Mouse (Mus musculus) hindbrain, postnatal 0 days (tissue): ENCODE data around the gene Gdf10. TPM values are rescaled to one million over a fixed set of nuclear protein-coding genes. Genes with fewer than 3 reads are reported as not detected.

Experiments
- ATAC-seq: fragments of 200-750 bp; cut with Nextera tagmentation; 2 replicates; pipeline ENCODE4 v1.8.0; 2017; ENCODE audit warnings: mild to moderate bottlenecking, moderate TSS enrichment, moderate library complexity
- DNase-seq: peaks from one replicate; pipeline ENCODE4 v3.0.0-alpha.2; 2015; ENCODE audit warnings: low spot score
- H3K27ac ChIP-seq: fragments of 300-500 bp; sonication (generic); 2 replicates; pipeline ENCODE4 v1.5.1; 2014; ENCODE audit warnings: mild to moderate bottlenecking
- H3K27me3 ChIP-seq: fragments of 300-500 bp; sonication (generic); 2 replicates; pipeline ENCODE4 v1.6.1; 2014; ENCODE audit warnings: low read length, mixed read lengths; ENCODE audit not compliant: insufficient read depth
- H3K36me3 ChIP-seq: fragments of 300-500 bp; sonication (generic); 2 replicates; pipeline ENCODE4 v1.6.1; 2014; ENCODE audit warnings: low read length, mixed read lengths; ENCODE audit not compliant: insufficient read depth
- H3K4me1 ChIP-seq: fragments of 300-500 bp; sonication (generic); 2 replicates; pipeline ENCODE4 v1.6.1; 2014; ENCODE audit warnings: antibody characterized with exemption, low read length, mixed read lengths; ENCODE audit not compliant: insufficient read depth
- H3K4me2 ChIP-seq: fragments of 300-500 bp; sonication (generic); 2 replicates; pipeline ENCODE4 v1.6.1; 2014; ENCODE audit warnings: low read depth, mild to moderate bottlenecking, low read length, moderate library complexity, mixed read lengths
- H3K4me3 ChIP-seq: fragments of 300-500 bp; sonication (generic); 2 replicates; pipeline ENCODE4 v1.5.1; 2014; ENCODE audit warnings: low read length
- H3K9ac ChIP-seq: fragments of 300-500 bp; sonication (generic); replicated peaks from 2 replicates; pipeline ENCODE4 v1.6.1; 2014; ENCODE audit warnings: mild to moderate bottlenecking, low read length, moderate library complexity, mixed read lengths
- H3K9me3 ChIP-seq: fragments of 300-500 bp; sonication (generic); 2 replicates; pipeline ENCODE4 v1.6.1; 2016; ENCODE audit warnings: low read length, mixed read lengths
- CTCF ChIP-seq: IDR thresholded peaks from 2 replicates; pipeline ENCODE4 v1.5.1; 2016; ENCODE audit warnings: antibody characterized with exemption, control low read depth, low read depth
- WGBS: fragments of 180-500 bp; shearing (Covaris S2); extraction: QIAGEN DNeasy Blood & Tissue Kit; methylation state at CpG from one replicate; pipeline ENCODE4 v1.1.7; 2014; 5-methylcytosine and 5-hydroxymethylcytosine counted together
- polyA plus RNA-seq: library from polyadenylated mRNA; unstranded; fragments of >200 nt; fragmentation: Nextera tagmentation; extraction: Ambion mirVana; gene quantifications from 2 replicates; pipeline ENCODE4 v1.2.1, GENCODE M21; 2015
- total RNA-seq: library from RNA; depleted of rRNA; stranded (reverse); fragments of >200 nt; gene quantifications from 2 replicates; pipeline ENCODE4 v1.2.3, GENCODE M21; 2014

Gdf10 gene
- total and polyA plus RNA-seq, 2 experiments from 2014 or later, result 27.3 to 32.9 TPM

DNA sequence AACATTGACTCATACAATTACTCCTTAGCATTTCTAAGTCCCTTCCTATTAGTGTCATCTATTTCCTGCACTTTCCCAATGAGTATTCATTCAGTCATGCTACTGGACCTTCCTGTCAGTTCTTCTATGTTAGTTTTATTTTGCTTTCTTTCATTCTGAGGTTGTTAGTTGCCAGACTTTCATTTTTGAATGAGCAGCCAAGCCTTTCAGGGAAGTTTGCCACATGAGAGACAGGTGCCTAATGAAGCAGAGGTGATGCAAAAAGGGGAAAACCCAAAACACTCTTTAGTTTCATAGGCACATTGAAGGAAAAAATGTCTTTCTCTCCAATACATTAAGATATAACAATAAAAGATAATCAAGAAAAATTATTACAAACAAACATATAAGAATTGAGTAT, 18.5 kb upstream of the Gdf10 start:
- Histone ChIP-seq H3K9me3 (no peaks in the 10 kb centered on the region), H3K36me3 (no peaks in the 10 kb centered on the region), H3K27ac (no peak overlapping the region), H3K4me3 (no peak overlapping the region), H3K27me3 (no peaks in the 10 kb centered on the region), H3K9ac (no peak overlapping the region), H3K4me1 (no peaks in the 10 kb centered on the region), H3K4me2 (no peak overlapping the region)
- no peak for DNase-seq
- no peak for TF ChIP-seq CTCF
- no peak for ATAC-seq

GRCm38 (mm10) chr14:33913727-33914126, 9.7 kb upstream of the Gdf10 start:
- no peak for ATAC-seq
- WGBS, result 34% methylated on average over 3 of the region's 3 CpGs

DNA sequence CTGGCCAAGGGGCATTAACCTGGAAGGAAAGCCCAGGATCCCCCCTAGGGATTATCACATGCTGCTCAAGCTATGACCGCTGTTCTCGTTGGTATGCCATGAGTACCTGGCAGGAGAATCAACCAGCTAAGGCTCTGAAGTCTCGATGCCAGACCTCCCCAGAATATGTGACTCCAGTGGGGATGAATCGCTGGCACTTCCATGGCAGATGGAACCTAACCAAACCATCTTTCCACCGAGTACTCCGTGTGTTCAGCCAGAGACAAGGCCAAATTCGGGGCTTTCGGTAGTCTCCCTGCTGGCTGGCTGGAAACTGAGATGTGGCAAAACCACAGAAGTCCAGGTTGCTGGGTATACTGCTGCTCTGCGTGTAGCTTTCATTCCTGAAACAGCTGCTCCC, 9.2 kb upstream of the Gdf10 start:
- DNase-seq, result no peak

More at GRCm38 (mm10) chr14:33913727-33914126, 9.7 kb upstream of the Gdf10 start:
- Histone ChIP-seq H3K36me3 (no peaks in the 10 kb centered on the region), H3K9ac (no peak overlapping the region), H3K4me2 (no peak overlapping the region), H3K27me3 (0 out of 2 replicates have a peak, but pooled peaks cover 3% of the 10 kb centered on the region), H3K9me3 (no peaks in the 10 kb centered on the region), H3K4me1 (no peaks in the 10 kb centered on the region), H3K27ac (no peak overlapping the region), H3K4me3 (no peak overlapping the region)
- peak; percentile 67 for TF ChIP-seq CTCF
- peak; percentile 54 for DNase-seq

DNA sequence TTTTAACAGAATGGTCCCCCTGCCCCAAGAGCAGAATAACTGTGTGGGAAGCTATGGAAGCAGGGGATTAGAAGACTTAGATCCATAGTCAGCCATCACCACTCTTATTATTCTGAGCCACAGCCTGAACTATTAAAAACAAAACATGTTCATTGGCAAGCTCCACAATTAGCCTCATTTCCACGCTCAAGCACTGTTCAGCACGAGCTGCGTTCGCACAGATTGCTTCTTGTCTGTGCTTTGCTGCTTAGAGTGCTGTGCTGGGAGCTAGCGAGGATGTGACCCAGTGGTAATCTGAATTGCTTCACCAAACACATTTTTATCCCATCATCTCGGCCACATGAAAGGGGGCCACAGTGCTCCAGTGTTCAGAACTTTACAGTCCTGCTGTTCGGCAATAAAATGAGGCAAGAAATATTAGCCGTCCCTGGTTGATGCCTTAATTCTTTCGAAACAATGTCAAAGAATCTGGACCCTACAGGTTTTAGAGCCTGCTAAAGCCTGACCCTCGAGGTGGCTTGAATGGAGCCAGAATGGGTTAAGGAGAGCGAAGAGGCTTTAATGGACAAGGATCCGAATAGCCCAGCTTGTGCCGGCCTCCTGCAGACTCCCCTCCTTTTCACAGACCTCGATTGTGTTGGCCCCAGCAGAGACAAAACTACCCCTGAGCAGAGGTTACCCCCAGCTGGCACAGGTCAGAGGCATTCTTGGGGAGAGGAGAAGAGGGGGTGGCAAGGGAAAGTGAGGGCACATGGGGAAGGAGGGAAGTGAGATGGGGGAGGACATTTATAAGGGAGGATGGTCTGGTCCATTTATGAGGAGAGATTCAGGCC, 2.4 kb upstream of the Gdf10 start:
- Histone ChIP-seq H3K9me3 (no peaks in the 10 kb centered on the region), H3K4me3 (no peak overlapping the region), H3K4me1 (peaks cover 5% of the 10 kb centered on the region; the same call in 1 of the 2 replicates), H3K27me3 (peaks cover 16% of the 10 kb centered on the region; the same call in 1 of the 2 replicates), H3K27ac (peak overlapping the region; percentile 42; the same call in 1 of the 2 replicates), H3K36me3 (no peaks in the 10 kb centered on the region), H3K4me2 (no peak overlapping the region), H3K9ac (no peak overlapping the region)
- ATAC-seq, result peak; percentile 72
- 16% methylated on average over 14 of the region's 14 CpGs for WGBS
- DNase-seq, result peak; percentile 67
- no peak for TF ChIP-seq CTCF

More for the DNA sequence above, 9.2 kb upstream of the Gdf10 start:
- ATAC-seq, result no peak
- Histone ChIP-seq H3K9me3 (no peaks in the 10 kb centered on the region), H3K9ac (no peak overlapping the region), H3K4me3 (no peak overlapping the region), H3K36me3 (no peaks in the 10 kb centered on the region), H3K27me3 (0 out of 2 replicates have a peak, but pooled peaks cover 3% of the 10 kb centered on the region), H3K4me1 (no peaks in the 10 kb centered on the region), H3K4me2 (no peak overlapping the region), H3K27ac (no peak overlapping the region)
- TF ChIP-seq CTCF, result no peak
- 74% methylated on average over 9 of the region's 9 CpGs for WGBS

DNA sequence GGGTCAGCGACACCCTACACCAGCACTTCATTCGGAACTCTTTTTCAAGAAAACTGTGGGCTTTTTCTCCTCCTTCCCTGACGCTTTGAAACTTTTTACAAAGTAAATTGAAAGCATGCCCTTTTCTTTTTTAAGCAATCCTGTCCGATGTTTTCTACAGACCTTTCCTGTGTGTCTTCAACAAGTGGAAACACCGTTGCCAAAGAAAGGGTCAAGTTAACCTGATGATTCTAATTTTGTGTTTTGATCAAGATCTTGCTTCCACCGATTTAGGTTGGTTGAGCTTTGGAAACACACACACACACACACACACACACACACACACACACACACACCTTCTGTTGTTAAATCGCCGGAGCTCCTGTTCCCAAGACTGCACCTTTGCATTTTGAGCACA, 618 bp upstream of the Gdf10 start:
- H3K36me3 ChIP-seq, result no peaks in the 10 kb centered on the region
- H3K27me3 ChIP-seq, result peaks cover 16% of the 10 kb centered on the region; the same call in 1 of the 2 replicates
- peak overlapping the region; percentile 94 for H3K4me2 ChIP-seq
- peak overlapping the region; percentile 58 for H3K4me3 ChIP-seq
- no peak for TF ChIP-seq CTCF
- 20% methylated on average over 8 of the region's 8 CpGs for WGBS
- no peak for ATAC-seq
- peaks cover 5% of the 10 kb centered on the region; the same call in 1 of the 2 replicates for H3K4me1 ChIP-seq
- H3K27ac ChIP-seq, result 0 out of 2 replicates have a peak overlapping the region, but pooled peaks have one; percentile 54
- peak overlapping the region; percentile 54; the same call in 1 of the 2 replicates for H3K9ac ChIP-seq
- no peak for DNase-seq
- H3K9me3 ChIP-seq, result no peaks in the 10 kb centered on the region

- 68% methylated on average over 17 of the region's 17 CpGs for WGBS
- ATAC-seq, result no peak
Measured at GRCm38 (mm10) chr14:33931853-33932252, 8.5 kb downstream of the Gdf10 start.

More at GRCm38 (mm10) chr14:33931853-33932252, 8.5 kb downstream of the Gdf10 start:
- Histone ChIP-seq H3K9ac (no peak overlapping the region), H3K27me3 (0 out of 2 replicates have a peak, but pooled peaks cover 8% of the 10 kb centered on the region), H3K4me2 (no peak overlapping the region), H3K9me3 (no peaks in the 10 kb centered on the region), H3K4me3 (no peak overlapping the region), H3K36me3 (no peaks in the 10 kb centered on the region), H3K4me1 (no peaks in the 10 kb centered on the region), H3K27ac (no peak overlapping the region)
- no peak for DNase-seq
- TF ChIP-seq CTCF, result no peak
